Mouse (Mus musculus) liver, postnatal 0 days (tissue): ENCODE results near the gene Cfap298.

Experiments used
- CTCF ChIP-seq: sonication (generic); IDR thresholded peaks from 2 replicates; pipeline ENCODE4 v1.5.1; 2016; ENCODE audit warnings: antibody characterized with exemption, low read depth
- EP300 ChIP-seq: IDR thresholded peaks from 2 replicates; pipeline ENCODE4 v1.6.1; 2016; ENCODE audit warnings: antibody characterized with exemption, low read depth, mild to moderate bottlenecking

DNA sequence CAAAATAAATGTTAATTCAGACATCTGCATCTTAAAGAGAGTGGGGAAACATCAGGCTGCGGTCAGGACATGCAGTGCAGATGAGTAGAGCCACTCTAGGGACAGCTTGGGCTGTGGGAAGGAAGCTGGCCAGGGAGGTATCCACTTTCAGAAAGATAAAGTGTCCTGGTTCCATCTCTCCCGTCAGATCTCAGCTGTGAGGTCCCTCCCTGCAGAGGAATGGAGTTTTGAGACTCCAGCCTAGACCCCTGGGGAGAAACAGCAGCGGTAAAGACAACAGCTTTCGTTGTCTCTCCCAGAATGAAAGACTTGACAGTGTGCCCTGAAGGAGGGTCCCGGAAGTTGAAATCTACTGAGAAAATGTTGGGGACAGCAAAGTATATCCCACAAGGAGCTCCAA, 31.6 kb downstream of the Cfap298 start:
- TF ChIP-seq CTCF (no peak), EP300 (no peak)
